Mouse (Mus musculus) left cerebral cortex, adult 11 months (tissue): ENCODE results near the gene Nr1i3.
"Not testable (repeated sequence)": the region's sequence is repeated elsewhere in the genome, so short reads cannot be mapped to it uniquely, and the experiment has no call there.

Source experiments
- DNase-seq: peaks from one replicate; pipeline ENCODE4 v3.0.0; 2022; ENCODE audit warnings: low spot score

The Nr1i3 gene

GRCm38 (mm10) chr1:171230215-171230614 lies 16.4 kb downstream of the Nr1i3 start:
- DNase-seq: no peak

- no peak for DNase-seq
Observed at GRCm38 (mm10) chr1:171231844-171232243, 18.1 kb downstream of the Nr1i3 start.

- no peak for DNase-seq
Observed at GRCm38 (mm10) chr1:171232348-171232747, 18.6 kb downstream of the Nr1i3 start.

- no peak for DNase-seq
Observed at GRCm38 (mm10) chr1:171232800-171233730, 19.3 kb downstream of the Nr1i3 start.

- no peak for DNase-seq
Observed at GRCm38 (mm10) chr1:171234126-171234525, 20.4 kb downstream of the Nr1i3 start, which contains the start of gene Fcer1g. Gene Fcer1g (minus strand): TSS chr1:171234365.

- no peak for DNase-seq
Observed at GRCm38 (mm10) chr1:171234538-171234937, 20.8 kb downstream of the Nr1i3 start.

- no peak for DNase-seq
Observed at GRCm38 (mm10) chr1:171235791-171236190, 22.0 kb downstream of the Nr1i3 start.

- DNase-seq: no peak
Observed at GRCm38 (mm10) chr1:171237438-171237837, 23.7 kb downstream of the Nr1i3 start.

- no peak for DNase-seq
Observed at GRCm38 (mm10) chr1:171238463-171238862, 24.7 kb downstream of the Nr1i3 start.

- DNase-seq: no peak
Observed at GRCm38 (mm10) chr1:171239992-171240744, 26.4 kb downstream of the Nr1i3 start.

- no peak for DNase-seq
Observed at GRCm38 (mm10) chr1:171240911-171241310, 27.1 kb downstream of the Nr1i3 start.

- DNase-seq: not testable (repeated sequence)
Observed at GRCm38 (mm10) chr1:171241952-171242351, 28.2 kb downstream of the Nr1i3 start.

GRCm38 (mm10) chr1:171245353-171245752 lies 31.6 kb downstream of the Nr1i3 start:
- no peak for DNase-seq

- DNase-seq: peak; percentile 97
Observed at GRCm38 (mm10) chr1:171246709-171247452, 33.1 kb downstream of the Nr1i3 start.

GRCm38 (mm10) chr1:171247453-171247841 lies 33.7 kb downstream of the Nr1i3 start:
- no peak for DNase-seq

GRCm38 (mm10) chr1:171247916-171248315 lies 34.1 kb downstream of the Nr1i3 start:
- no peak for DNase-seq

- DNase-seq: no peak
Observed at GRCm38 (mm10) chr1:171248386-171249226, 34.8 kb downstream of the Nr1i3 start.

- DNase-seq: no peak
Observed at GRCm38 (mm10) chr1:171249913-171250600, 36.3 kb downstream of the Nr1i3 start, which contains the start of gene Adamts4. Gene Adamts4 (plus strand): TSS chr1:171250421.

- no peak for DNase-seq
Observed at GRCm38 (mm10) chr1:171250680-171251593, 37.2 kb downstream of the Nr1i3 start, which contains the start of gene Ndufs2. Gene Ndufs2 (minus strand): TSS chr1:171251388.
